Mouse (Mus musculus) neural tube, embryonic 15.5 days (tissue): ENCODE results near the gene Wscd2. TPM values are rescaled to one million over a fixed set of nuclear protein-coding genes. Genes with fewer than 3 reads are reported as not detected.

Experiments
- ATAC-seq: fragments of 200-750 bp; cut with Nextera tagmentation; 2 replicates; pipeline ENCODE4 v1.8.0; 2017; ENCODE audit warnings: mild to moderate bottlenecking, moderate TSS enrichment, moderate library complexity; ENCODE audit not compliant: low FRiP score
- H3K27ac ChIP-seq: fragments of 300-500 bp; sonication (generic); replicated peaks from 2 replicates; pipeline ENCODE4 v1.5.1; 2015; ENCODE audit warnings: mild to moderate bottlenecking, inconsistent platforms
- H3K27me3 ChIP-seq: fragments of 300-500 bp; sonication (generic); replicated peaks from 2 replicates; pipeline ENCODE4 v1.6.1; 2015; ENCODE audit warnings: inconsistent platforms
- H3K36me3 ChIP-seq: fragments of 300-500 bp; sonication (generic); 2 replicates; pipeline ENCODE4 v1.6.1; 2015; ENCODE audit warnings: inconsistent platforms
- H3K4me1 ChIP-seq: fragments of 300-500 bp; sonication (generic); 2 replicates; pipeline ENCODE4 v1.6.1; 2015; ENCODE audit warnings: inconsistent platforms
- H3K4me2 ChIP-seq: fragments of 300-500 bp; sonication (generic); 2 replicates; pipeline ENCODE4 v1.6.1; 2015; ENCODE audit warnings: inconsistent platforms, mild to moderate bottlenecking, moderate library complexity
- H3K4me3 ChIP-seq: fragments of 300-500 bp; sonication (generic); replicated peaks from 2 replicates; pipeline ENCODE4 v1.5.1; 2015; ENCODE audit warnings: mild to moderate bottlenecking, inconsistent platforms
- H3K9ac ChIP-seq: fragments of 300-500 bp; sonication (generic); replicated peaks from 2 replicates; pipeline ENCODE4 v1.6.1; 2015; ENCODE audit warnings: mild to moderate bottlenecking, inconsistent platforms
- H3K9me3 ChIP-seq: fragments of 300-500 bp; sonication (generic); replicated peaks from 2 replicates; pipeline ENCODE4 v1.6.1; 2016; ENCODE audit warnings: inconsistent platforms
- WGBS: fragments of 180-500 bp; shearing (Covaris S2); methylation state at CpG from one replicate; pipeline ENCODE4 v1.1.7; 2015; ENCODE audit warnings: mixed read lengths; 5-methylcytosine and 5-hydroxymethylcytosine counted together
- polyA plus RNA-seq: library from polyadenylated mRNA; unstranded; fragments of >200 nt; fragmentation: Nextera tagmentation; extraction: Ambion mirVana; gene quantifications from 2 replicates; pipeline ENCODE4 v1.2.1, GENCODE M21; 2015

The Wscd2 gene
- polyA plus RNA-seq, 1 experiment from 2014 or later: 22.6 TPM

DNA sequence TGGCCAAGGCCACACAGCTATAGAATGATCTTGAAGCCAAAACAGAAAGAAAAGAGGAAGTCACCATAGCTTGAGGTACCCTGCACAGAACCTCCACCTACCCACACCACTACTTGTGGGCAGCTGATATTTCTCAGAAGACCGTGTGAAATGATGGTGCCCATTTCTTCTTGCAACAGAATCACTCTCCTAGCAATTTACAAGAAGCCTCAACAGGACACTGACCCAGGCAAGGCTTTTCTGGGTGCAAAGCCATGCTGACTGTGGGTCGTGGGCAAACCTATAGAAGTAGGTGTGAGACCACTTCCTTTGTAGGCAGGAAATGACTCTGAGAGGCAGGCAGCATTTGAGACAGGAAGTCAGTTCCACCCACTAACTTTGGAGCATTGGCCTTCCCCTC, 49.3 kb downstream of the Wscd2 start:
- Histone ChIP-seq H3K9me3 (no peaks in the 10 kb centered on the region), H3K4me1 (peaks cover 42% of the 10 kb centered on the region), H3K4me3 (no peak overlapping the region), H3K27ac (no peak overlapping the region), H3K36me3 (no peaks in the 10 kb centered on the region), H3K9ac (no peak overlapping the region), H3K27me3 (no peaks in the 10 kb centered on the region), H3K4me2 (no peak overlapping the region)
- ATAC-seq: no peak
- 76% methylated on average over 2 of the region's 2 CpGs for WGBS

DNA sequence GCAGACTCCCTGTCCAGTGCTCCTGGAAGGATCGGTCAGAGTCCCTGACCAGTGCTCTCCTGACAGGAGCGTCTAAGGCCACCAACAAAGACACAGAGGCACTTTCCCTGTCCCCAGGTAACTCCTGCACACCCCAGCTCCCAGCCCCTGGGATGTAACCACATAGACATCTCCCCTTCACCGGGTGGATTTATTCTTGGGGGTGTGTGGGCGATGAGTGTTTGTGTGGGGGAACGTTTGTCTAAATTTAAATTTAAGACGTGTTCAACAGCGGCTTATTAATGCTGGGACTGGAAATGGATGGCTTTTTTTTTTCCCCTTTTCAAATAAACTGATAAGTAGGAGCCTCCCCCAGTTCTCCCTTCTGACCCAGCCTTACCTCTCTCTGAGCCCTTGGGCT, 49.7 kb downstream of the Wscd2 start:
- H3K27ac ChIP-seq: no peak overlapping the region
- 89% methylated on average over 7 of the region's 7 CpGs for WGBS
- no peak for ATAC-seq
- H3K27me3 ChIP-seq: no peaks in the 10 kb centered on the region
- no peaks in the 10 kb centered on the region for H3K36me3 ChIP-seq
- no peak overlapping the region for H3K4me2 ChIP-seq
- H3K4me3 ChIP-seq: no peak overlapping the region
- H3K9ac ChIP-seq: no peak overlapping the region
- H3K4me1 ChIP-seq: peaks cover 46% of the 10 kb centered on the region
- H3K9me3 ChIP-seq: no peaks in the 10 kb centered on the region

DNA sequence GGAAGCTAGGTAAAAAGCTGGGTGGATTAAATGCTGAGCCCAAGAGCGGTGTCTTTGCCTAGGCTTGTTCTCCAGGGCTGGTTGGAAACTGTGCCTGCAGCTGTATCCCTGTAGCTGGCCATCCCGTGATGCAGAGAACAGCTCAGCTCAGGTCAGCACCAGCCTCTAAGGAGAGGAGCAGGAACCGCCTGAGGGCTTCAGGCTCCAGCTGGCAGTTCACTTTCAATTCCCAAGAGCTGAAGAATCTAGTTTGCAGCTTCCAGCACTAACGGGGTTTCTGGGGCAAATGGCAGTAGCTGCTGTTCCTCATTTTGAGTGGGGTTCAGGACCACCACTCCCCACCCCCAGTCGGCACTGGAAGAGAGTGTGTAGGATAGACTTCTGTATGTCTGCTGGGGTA, 51.1 kb downstream of the Wscd2 start:
- Histone ChIP-seq H3K4me1 (peaks cover 55% of the 10 kb centered on the region), H3K4me2 (no peak overlapping the region), H3K36me3 (no peaks in the 10 kb centered on the region), H3K9ac (no peak overlapping the region), H3K9me3 (no peaks in the 10 kb centered on the region), H3K27ac (no peak overlapping the region), H3K4me3 (no peak overlapping the region), H3K27me3 (no peaks in the 10 kb centered on the region)
- no peak for ATAC-seq
- 56% methylated on average over 5 of the region's 5 CpGs for WGBS

DNA sequence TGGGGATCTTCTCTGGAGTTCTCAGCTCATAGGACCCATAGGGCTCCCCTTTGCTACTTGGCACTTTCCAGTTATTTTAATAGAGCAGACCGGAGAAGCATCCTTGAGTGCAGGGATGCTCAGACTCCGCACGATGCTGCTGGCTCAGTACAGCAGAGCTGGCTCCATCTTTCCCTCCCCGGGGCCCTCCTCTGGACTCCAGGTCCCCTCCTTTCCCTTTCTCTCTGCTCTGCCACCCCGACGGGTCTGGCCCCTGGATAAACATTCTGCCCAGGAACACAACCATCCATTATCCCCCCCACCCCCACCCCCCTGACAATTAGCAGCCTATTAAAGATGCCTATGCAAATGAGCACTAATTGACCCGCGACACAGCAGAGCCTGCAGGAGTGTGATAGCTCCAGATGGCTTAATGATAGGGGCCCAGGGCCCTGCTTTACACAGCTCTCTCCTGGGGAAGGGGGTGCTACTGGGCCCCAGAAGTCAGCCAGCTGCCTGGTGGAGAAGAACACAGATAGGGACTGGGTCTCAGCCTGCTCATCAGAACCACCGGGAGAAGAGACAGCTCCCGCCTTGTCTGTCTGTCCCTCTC, 52.8 kb downstream of the Wscd2 start:
- Histone ChIP-seq H3K9me3 (no peaks in the 10 kb centered on the region), H3K27ac (0 out of 2 replicates have a peak overlapping the region, but pooled peaks have one; percentile 23), H3K4me1 (peaks cover 43% of the 10 kb centered on the region), H3K36me3 (no peaks in the 10 kb centered on the region), H3K4me2 (no peak overlapping the region), H3K4me3 (no peak overlapping the region), H3K9ac (no peak overlapping the region), H3K27me3 (no peaks in the 10 kb centered on the region)
- WGBS: 13% methylated on average over 10 of the region's 10 CpGs
- ATAC-seq: peak; percentile 60; the same call in 1 of the 2 replicates

DNA sequence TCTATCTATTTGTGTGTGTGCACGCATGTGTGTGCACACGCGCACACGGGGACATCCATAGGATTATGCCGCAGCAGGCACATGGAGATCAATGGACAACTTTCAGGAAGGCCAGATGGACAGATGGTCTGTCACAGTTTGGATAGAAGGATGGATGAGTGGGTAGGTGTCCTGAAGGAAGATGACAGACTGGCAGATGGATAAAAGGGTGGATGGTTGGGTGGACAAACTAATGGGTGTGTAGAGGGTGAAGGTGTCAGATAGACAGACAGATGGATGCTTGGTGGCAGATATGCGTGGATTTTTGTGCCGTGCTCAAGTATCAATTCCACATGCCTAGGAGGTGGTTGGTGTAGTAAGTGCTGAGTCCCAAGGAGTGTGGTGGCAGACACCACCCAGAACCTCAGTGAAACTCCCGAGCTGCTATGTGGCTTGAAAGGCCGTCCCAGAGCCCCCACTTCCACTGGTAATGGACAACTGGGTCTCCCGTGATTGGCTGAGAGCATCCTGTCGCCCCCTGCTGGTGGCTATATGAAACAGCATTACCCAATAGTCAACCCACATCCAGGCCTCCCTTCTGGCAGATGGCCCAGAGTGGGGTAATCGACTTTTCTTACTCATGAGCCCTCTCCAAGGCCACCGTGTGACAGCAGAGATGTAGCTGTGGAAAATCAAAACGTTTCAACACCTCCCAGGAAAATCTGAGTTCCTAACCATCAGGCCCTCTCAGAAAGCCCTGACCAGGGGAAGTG, 58.0 kb downstream of the Wscd2 start:
- Histone ChIP-seq H3K9ac (no peak overlapping the region), H3K4me2 (no peak overlapping the region), H3K4me1 (peaks cover 38% of the 10 kb centered on the region), H3K4me3 (no peak overlapping the region), H3K27ac (no peak overlapping the region), H3K27me3 (peaks cover 10% of the 10 kb centered on the region; the same call in 1 of the 2 replicates), H3K36me3 (no peaks in the 10 kb centered on the region), H3K9me3 (no peaks in the 10 kb centered on the region)
- 55% methylated on average over 14 of the region's 14 CpGs for WGBS
- no peak for ATAC-seq

DNA sequence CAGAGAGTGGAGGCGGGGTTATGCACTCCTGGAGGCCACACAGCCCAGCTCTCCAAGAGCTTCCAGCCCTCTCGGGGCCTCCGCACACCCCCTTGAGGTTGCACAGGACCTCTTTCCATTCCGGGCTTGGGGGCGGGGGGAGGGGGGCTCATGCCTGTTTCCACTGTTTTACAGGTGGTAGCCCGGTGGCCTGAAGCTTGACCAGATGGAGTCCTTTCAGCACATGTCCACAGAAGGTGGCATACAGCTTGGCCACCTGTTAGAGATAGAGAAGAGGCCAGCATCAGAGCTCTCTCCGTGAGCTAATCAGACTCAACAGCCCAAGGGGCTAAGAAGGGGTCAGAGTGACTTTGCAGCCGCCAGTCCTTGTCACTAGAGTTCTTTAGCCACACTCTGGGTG, 60.1 kb downstream of the Wscd2 start:
- Histone ChIP-seq H3K4me2 (no peak overlapping the region), H3K4me1 (peaks cover 40% of the 10 kb centered on the region), H3K27ac (no peak overlapping the region), H3K9ac (no peak overlapping the region), H3K4me3 (no peak overlapping the region), H3K36me3 (no peaks in the 10 kb centered on the region), H3K27me3 (peaks cover 10% of the 10 kb centered on the region; the same call in 1 of the 2 replicates), H3K9me3 (no peaks in the 10 kb centered on the region)
- no peak for ATAC-seq
- 70% methylated on average over 8 of the region's 8 CpGs for WGBS

DNA sequence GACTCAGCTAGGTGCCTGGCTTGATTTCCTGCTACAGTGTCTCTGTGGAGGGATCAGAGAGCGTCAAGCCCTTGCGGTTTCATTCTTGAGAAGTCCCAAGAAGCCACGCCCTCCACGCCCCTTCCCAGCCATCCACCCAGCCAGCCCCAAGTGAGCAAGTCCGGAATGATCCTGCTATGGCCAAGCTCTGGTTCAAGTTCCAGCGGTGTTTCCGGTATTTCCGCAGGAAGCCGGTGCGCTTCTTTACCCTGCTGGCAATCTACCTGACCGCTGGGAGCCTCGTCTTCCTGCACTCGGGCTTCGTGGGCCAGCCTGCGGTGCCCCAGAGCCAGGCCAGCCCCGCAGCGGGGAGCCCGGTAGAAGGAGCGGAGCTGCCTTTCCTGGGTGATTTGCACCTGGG, 60.6 kb downstream of the Wscd2 start:
- H3K9ac ChIP-seq: no peak overlapping the region
- H3K36me3 ChIP-seq: no peaks in the 10 kb centered on the region
- ATAC-seq: no peak
- no peak overlapping the region for H3K27ac ChIP-seq
- H3K4me2 ChIP-seq: no peak overlapping the region
- H3K4me3 ChIP-seq: no peak overlapping the region
- 28% methylated on average over 19 of the region's 19 CpGs for WGBS
- peaks cover 35% of the 10 kb centered on the region for H3K4me1 ChIP-seq
- H3K27me3 ChIP-seq: peaks cover 10% of the 10 kb centered on the region; the same call in 1 of the 2 replicates
- no peaks in the 10 kb centered on the region for H3K9me3 ChIP-seq

DNA sequence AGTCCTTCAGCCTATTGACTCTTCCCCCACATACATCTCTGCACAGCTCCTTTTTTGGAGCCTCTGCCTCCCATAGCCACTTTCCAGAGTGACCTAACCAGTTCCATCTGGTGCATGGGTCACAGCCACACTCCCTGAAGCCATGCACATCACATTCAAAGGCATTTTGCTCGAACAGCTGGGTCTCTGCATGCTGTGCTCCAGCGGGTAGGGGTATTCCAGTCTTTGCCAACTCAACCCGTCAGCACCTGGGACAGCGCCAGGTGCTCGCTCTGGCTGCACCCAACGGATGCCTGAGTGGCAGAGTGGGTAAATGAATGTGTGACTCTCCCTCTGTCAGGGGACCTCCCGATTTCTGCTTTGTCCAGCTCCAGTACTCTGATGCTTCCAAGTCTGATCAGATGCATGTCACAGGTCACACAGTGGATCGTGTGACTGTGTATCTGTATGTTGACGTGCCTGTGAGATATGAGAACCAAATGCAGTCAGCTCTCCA, 63.3 kb downstream of the Wscd2 start:
- H3K27ac ChIP-seq: peak overlapping the region; percentile 37
- ATAC-seq: no peak
- H3K4me1 ChIP-seq: peaks cover 27% of the 10 kb centered on the region
- 14% methylated on average over 9 of the region's 9 CpGs for WGBS
- no peak overlapping the region for H3K9ac ChIP-seq
- H3K9me3 ChIP-seq: no peaks in the 10 kb centered on the region
- H3K27me3 ChIP-seq: peaks cover 10% of the 10 kb centered on the region; the same call in 1 of the 2 replicates
- no peak overlapping the region for H3K4me2 ChIP-seq
- H3K36me3 ChIP-seq: no peaks in the 10 kb centered on the region
- no peak overlapping the region for H3K4me3 ChIP-seq

DNA sequence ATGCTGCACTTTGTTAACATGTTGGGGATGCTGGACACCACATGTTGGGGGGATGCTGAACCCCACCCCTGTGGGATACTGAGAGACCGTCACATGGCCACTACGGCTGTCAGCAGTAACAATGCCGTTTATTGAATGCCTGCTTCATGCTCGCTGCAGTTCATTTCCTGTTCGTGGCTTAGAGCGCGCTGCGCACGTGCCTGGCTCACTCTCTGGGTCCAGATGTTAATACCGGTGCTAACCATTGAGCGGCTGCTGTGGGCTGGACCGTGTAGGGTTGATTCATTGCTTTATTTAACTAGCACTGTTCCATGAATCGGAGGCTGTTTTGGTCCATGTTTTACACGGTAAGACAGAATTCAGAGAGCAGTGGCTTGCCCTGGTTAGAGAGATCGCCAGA, 64.0 kb downstream of the Wscd2 start:
- Histone ChIP-seq H3K4me3 (no peak overlapping the region), H3K27me3 (peaks cover 10% of the 10 kb centered on the region; the same call in 1 of the 2 replicates), H3K36me3 (no peaks in the 10 kb centered on the region), H3K4me2 (no peak overlapping the region), H3K9ac (no peak overlapping the region), H3K4me1 (peaks cover 27% of the 10 kb centered on the region), H3K27ac (peak overlapping the region; percentile 37; the same call in 1 of the 2 replicates), H3K9me3 (no peaks in the 10 kb centered on the region)
- ATAC-seq: peak; percentile 32; the same call in 1 of the 2 replicates
- WGBS: 29% methylated on average over 15 of the region's 15 CpGs

DNA sequence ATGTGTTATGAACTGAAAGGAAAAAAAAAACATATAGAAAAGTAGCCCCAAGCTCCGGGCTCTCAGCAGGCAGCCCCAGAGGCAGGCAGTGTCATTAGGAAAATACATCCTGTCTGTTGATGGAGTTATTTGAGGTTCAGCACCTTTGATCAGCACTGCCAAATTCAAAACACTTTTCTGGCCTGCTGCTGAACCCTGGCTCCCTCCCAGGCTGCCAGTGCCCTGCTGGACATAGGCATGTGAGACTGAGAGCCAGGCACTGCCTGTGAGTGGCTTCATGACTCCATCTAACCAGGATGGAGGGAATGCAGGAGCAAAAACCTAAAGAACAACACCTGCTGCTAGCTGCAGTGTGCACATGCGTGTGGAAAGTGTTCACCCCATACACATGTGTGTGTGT, 64.4 kb downstream of the Wscd2 start:
- no peak overlapping the region for H3K4me3 ChIP-seq
- ATAC-seq: no peak
- H3K27ac ChIP-seq: no peak overlapping the region
- H3K36me3 ChIP-seq: no peaks in the 10 kb centered on the region
- no peak overlapping the region for H3K9ac ChIP-seq
- 78% methylated on average over 2 of the region's 2 CpGs for WGBS
- no peak overlapping the region for H3K4me2 ChIP-seq
- peaks cover 10% of the 10 kb centered on the region; the same call in 1 of the 2 replicates for H3K27me3 ChIP-seq
- H3K9me3 ChIP-seq: no peaks in the 10 kb centered on the region
- H3K4me1 ChIP-seq: peaks cover 27% of the 10 kb centered on the region

DNA sequence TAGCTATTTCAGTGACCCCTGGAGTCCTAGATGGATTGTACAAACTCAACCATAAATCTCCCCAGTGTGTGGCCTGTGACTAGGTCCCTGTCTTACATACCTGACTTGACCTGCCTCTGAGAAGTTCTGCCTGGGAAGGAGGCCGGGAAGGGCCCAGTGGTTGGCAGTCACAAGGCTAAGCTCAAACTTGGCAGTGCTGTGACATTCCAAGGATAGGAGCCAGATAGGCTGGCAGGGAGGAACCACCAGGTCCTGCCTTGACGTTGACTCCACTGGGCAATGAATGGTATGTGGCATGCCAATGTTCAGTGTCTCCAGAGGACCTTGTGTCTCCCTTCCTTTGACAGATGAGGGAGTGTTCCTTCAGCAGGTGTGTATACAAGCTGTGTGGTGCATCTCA, 65.6 kb downstream of the Wscd2 start:
- no peak for ATAC-seq
- Histone ChIP-seq H3K27me3 (peaks cover 5% of the 10 kb centered on the region; the same call in 1 of the 2 replicates), H3K4me2 (no peak overlapping the region), H3K36me3 (no peaks in the 10 kb centered on the region), H3K9ac (no peak overlapping the region), H3K9me3 (no peaks in the 10 kb centered on the region), H3K27ac (no peak overlapping the region), H3K4me3 (no peak overlapping the region), H3K4me1 (peaks cover 25% of the 10 kb centered on the region)
- WGBS: 70% methylated on average over 2 of the region's 2 CpGs

DNA sequence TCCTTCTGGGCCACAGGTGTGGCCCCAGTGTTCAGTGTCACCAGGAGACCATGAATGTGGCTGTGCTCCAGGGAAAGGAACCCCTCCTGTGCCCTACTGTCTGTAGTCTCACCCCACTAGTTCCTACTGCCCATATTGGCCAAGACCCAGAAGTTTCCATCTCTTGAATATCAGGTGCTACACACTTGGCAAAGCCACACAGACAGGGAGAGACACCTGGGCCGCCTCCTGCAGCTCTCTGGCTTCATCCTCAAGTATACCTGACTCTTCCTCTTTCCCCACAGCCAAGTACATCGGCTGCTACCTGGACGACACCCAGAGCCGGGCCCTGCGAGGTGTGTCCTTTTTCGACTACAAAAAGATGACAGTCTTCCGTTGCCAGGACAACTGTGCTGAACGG, 67.9 kb downstream of the Wscd2 start:
- 0 out of 2 replicates have a peak, but pooled peaks cover 4% of the 10 kb centered on the region for H3K36me3 ChIP-seq
- no peaks in the 10 kb centered on the region; the same call in 1 of the 2 replicates for H3K27me3 ChIP-seq
- no peak overlapping the region for H3K27ac ChIP-seq
- H3K4me2 ChIP-seq: no peak overlapping the region
- H3K9me3 ChIP-seq: no peaks in the 10 kb centered on the region
- H3K4me1 ChIP-seq: peaks cover 17% of the 10 kb centered on the region
- no peak for ATAC-seq
- no peak overlapping the region for H3K4me3 ChIP-seq
- 89% methylated on average over 8 of the region's 8 CpGs for WGBS
- no peak overlapping the region for H3K9ac ChIP-seq
